Mouse (Mus musculus) layer of hippocampus, postnatal 36 days (tissue): Measurements from ENCODE around the gene Cd7. TPM values are rescaled to one million over a fixed set of nuclear protein-coding genes. Genes with fewer than 3 reads are reported as not detected.

Experiments used
- DNase-seq, 2 experiments: peaks; one replicate each; pipeline ENCODE4 v3.0.0; 2022
- total RNA-seq, 2 experiments: library from RNA; stranded (reverse); gene quantifications; 2 replicates each; pipeline ENCODE4 v1.2.3; 2021

Cd7 gene
- total RNA-seq, 2 experiments from 2014 or later, result not detected

DNA sequence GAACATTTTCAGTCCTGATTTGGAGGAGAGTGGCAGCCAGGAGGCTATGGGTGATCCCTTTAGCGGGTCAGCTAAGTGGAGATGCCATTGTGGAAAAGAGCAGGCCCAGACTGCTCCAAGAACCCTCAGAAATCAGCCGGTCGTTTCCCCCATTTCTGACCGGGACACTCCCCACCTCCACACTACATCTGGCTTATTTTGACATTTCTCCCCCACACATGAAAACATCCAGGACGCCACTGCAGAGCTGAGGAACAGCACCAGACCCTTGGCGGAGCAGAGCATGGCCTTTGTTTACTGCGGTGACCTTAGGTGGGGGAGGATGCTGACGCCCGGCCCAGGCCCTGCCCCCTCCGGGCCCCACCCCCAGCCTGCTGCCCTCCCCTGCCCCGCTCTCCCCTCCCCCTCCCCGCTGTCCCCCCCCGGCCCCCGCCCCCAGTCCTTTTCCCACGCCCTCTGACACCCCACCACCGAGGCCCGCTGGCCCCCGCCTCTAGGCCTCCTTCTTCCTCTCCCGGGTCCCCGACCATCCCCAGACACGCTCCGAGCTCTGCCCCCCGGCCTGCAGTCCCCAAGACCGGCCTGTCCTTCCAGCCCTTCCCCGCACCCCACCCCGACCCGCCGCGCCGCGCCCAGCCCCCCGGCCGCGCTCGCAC is 49.0 kb downstream of the Cd7 start:
- DNase-seq, result peak in 1 of 2 experiments; percentile 28

- DNase-seq, result no peak
Observed at GRCm38 (mm10) chr11:120989523-120989922, 49.7 kb downstream of the Cd7 start.

DNA sequence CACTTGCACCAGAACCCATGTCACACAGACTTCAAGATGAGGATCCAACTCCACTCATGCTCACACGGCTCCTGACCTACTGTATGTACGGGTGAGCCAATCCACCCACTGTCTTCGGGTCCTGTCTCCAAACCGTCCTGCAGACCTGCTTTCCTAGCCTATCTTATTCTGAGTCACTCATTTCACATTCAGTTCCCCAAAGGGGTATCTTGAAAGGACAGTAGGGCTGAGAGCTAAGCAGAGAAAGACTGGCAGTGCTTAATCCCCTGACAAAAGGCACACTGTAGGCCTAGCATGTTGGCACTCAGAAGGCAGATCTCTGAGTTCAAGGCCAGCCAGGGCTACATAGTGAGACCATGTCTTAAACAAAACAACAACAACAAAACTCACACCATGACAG is 50.8 kb downstream of the Cd7 start:
- no peak for DNase-seq

DNA sequence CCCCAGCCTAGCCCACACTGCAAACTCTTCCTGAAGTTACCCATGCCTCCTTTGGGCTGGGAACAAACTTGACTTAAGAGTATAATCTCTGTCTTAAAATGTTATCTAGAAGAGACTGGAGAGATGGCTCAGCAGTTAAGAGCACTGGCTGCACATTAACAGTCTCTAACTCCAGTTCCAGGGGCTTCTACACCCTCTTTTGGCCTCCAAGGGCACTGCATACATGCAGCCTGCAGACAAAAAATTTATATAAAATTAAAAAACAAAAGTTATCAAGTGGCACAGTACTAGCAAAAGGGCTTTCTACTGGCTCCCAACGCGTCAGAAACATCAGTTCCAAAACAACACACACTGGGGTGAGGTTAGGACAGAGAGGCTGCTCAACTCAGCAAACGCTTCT is 51.6 kb downstream of the Cd7 start:
- no peak for DNase-seq

Other genes with a start within 250 kb of the Cd7 start
- 10 to 100 TPM; 44.7 to 52.9 TPM for gene Dus1l, start 243.0 kb downstream of the Cd7 start, total RNA-seq
- 100 to 1,000 TPM; 173 to 191 TPM for gene Fasn, start 214.9 kb downstream of the Cd7 start, total RNA-seq
- 1 to 10 TPM; 6.1 to 7.0 TPM for gene Ccdc57, start 106.5 kb downstream of the Cd7 start, total RNA-seq
- gene Slc16a3, start 90.9 kb downstream of the Cd7 start, total RNA-seq, result 1 to 10 TPM; 2.3 to 2.5 TPM
- gene Csnk1d, start 48.1 kb downstream of the Cd7 start, total RNA-seq, result 100 to 1,000 TPM; 129 to 137 TPM
- gene Sectm1b, start 24.2 kb upstream of the Cd7 start, total RNA-seq, result not detected
- not detected for gene Sectm1a, start 41.8 kb upstream of the Cd7 start, total RNA-seq
- not detected for gene Tex19.2, start 79.3 kb upstream of the Cd7 start, total RNA-seq
- gene Tex19.1, start 106.7 kb upstream of the Cd7 start, total RNA-seq, result not detected
- under 1 TPM in 1 of 2 experiments, not detected in 1; 0.23 TPM for gene Uts2r, start 120.9 kb upstream of the Cd7 start, total RNA-seq
- 10 to 100 TPM; 16.7 to 20.2 TPM for gene Hexdc, start 165.0 kb upstream of the Cd7 start, total RNA-seq
- 1 to 10 TPM; 6.0 to 7.0 TPM for gene Ogfod3, start 165.3 kb upstream of the Cd7 start, total RNA-seq
- gene Cybc1, start 189.9 kb upstream of the Cd7 start, total RNA-seq, result 10 to 100 TPM; 22.1 to 22.5 TPM
- gene Narf, start 197.8 kb upstream of the Cd7 start, total RNA-seq, result 10 to 100 TPM; 48.9 to 56.7 TPM
- 10 to 100 TPM; 75.7 to 84.8 TPM for gene Foxk2, start 220.6 kb upstream of the Cd7 start, total RNA-seq